Mouse (Mus musculus): ENCODE measurements around the gene Fam149a. TPM values are rescaled to one million over a fixed set of nuclear protein-coding genes. Genes with fewer than 3 reads are reported as not detected.
"Not testable (repeated sequence)": the region's sequence is repeated elsewhere in the genome, so short reads cannot be mapped to it uniquely, and the experiment has no call there.

Gene Fam149a
- polyA plus RNA-seq, 1 experiment, result 0.50 TPM

DNA sequence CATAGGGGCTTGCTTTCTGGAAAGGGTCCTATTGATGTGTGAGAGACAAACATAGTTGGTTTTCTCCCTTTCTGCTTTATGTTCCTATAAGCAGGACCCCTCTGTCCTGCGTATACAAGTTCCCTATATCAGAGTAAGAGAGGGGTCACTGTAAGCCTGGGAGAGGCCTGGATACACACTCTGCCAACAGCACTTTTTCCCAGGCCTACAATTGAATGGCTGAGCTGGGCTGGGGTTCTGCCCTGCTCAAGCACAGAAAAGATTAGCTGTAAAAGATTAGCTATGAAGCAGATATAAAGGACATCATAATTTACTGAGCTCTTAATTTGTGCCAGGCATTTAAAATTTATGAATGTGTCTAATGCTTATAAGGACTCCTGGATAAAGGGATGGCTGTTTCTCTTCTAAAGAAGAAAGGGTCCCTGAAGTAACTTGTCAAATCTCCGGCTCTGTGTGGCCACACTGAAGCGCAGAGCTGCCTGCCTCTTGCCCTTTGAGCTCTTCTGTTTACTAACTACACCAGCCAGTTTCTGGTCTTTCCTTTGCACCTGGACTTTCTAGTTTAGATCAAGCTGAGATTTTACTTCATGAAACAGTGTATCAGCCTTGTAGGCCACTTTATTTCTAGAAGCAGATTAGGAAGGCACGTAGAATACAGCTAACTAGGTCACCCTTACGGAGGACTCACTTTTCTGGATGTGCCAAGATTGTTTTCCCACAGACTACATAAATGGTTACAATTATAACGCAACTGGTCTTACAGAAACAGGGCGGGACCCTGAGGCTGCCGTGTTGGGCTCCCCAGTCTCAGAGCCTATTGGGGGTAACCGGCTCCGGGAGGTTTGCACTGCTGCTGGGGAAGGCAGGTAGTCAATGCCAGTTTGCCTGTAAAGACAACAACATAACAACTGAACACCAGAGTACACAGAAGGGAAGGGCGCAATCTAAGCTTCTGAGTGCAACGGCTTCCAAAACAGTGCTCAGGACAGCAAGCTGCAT, 40.2 kb downstream of the Fam149a start:
- Histone ChIP-seq H3K4me3 (ENCODE audit: insufficient read depth, low read length) (no peak overlapping the region), H3K27ac (ENCODE audit: insufficient read depth, low read depth, low read length) (no peak overlapping the region), H3K4me1 (ENCODE audit: control insufficient read depth, insufficient read depth, low read length) (no peaks in the 10 kb centered on the region)
- no peak for TF ChIP-seq POLR2A (IDR thresholded peaks at IDR 0.05; ENCODE audit: borderline replicate concordance, low read depth, low read length)
- no peak for TF ChIP-seq CTCF (IDR thresholded peaks at IDR 0.05; ENCODE audit: low read depth, low read length)

DNA sequence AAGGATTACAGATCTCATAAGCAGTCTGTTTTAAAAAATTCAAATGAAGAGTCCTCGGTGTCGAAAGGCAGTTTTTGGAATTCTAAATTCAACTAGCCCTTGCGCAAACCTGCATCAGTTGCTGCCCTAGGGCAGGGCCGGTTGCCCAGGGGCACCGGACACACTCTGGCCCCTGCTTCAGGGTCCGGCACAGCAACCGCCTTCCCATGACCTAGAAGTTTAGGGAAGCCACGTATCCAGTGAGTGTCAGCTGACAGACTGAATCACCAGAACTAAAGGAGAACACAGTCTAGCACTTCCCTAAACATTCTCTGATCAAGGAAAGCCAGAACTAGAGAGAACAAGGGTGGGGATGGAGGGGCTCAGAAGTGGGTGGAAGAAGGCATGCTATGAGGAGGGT, 48.6 kb downstream of the Fam149a start:
- H3K27ac ChIP-seq (ENCODE audit: insufficient read depth, low read depth, low read length), result peak overlapping the region; percentile 94
- TF ChIP-seq CTCF (IDR thresholded peaks at IDR 0.05; ENCODE audit: low read depth, low read length), result no peak
- TF ChIP-seq POLR2A (IDR thresholded peaks at IDR 0.05; ENCODE audit: borderline replicate concordance, low read depth, low read length), result no peak
- H3K4me1 ChIP-seq (ENCODE audit: control insufficient read depth, insufficient read depth, low read length), result peaks cover 15% of the 10 kb centered on the region
- peak overlapping the region; percentile 90 for H3K4me3 ChIP-seq (ENCODE audit: insufficient read depth, low read length)

DNA sequence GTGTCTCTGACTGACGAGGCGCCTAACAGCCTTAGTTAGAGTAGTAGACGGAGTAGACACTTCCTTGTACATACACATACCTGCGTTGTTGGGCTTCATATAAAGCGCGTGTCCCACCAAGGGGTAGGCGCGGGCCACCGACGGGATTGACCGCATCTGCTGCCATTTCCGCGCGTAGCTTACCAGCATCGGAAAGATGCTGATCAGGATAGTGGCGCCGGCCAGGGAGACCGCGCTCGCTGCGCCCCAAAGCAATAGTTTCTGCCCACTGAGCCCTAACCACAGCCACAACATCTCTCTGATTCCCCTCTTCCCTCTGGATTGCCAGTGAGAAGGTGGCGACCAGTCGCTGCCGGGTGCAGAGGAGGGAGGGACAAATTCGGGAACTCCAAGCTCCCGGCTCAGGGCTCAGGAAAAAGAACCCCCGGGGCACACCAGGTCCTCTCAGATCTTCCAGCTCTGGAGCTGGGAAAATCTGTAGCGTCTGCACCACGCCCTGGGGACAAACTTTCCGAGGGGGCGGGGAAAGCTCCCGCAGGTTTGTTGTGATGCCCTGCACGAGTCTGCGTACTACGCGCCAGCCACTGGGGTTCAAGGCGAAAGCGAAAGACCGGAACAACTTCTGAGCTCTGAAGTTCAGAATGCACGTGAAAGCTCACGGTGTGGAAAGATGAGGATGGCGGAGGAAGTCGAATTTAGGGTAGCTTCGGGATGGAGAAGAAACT, 49.2 kb downstream of the Fam149a start, which contains the start of gene Cyp4v3:
Gene Cyp4v3, minus strand, starts transcription at position 532 of the 725 bp plus-strand sequence.
- peak within 1 kb of the TSS; percentile 94 for H3K27ac ChIP-seq (ENCODE audit: insufficient read depth, low read depth, low read length)
- TF ChIP-seq POLR2A (IDR thresholded peaks at IDR 0.05; ENCODE audit: borderline replicate concordance, low read depth, low read length) (peak; percentile 54; the same call in 1 of the 2 replicates), CTCF (IDR thresholded peaks at IDR 0.05; ENCODE audit: low read depth, low read length) (no peak)

DNA sequence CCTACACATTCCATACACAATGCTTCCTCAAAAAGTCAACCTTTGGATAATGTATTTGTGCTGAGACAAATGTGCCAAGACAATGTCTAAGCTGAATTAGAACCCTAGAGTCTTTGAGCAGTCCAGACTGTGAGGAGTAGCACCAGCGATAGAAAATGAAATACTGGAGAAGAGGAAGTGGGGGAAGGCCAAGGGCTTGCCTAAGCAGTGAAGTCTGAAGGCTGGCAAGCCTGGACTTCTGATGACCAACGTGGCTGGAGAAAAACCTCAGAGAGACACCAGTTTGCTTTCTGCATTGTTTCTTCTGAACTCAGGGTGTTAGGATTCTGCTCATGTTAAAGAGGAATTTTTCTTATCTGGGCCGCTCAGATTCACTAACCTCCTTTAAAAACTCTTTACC, 51.2 kb downstream of the Fam149a start:
- H3K4me3 ChIP-seq (ENCODE audit: insufficient read depth, low read length), result peak overlapping the region; percentile 22
- H3K27ac ChIP-seq (ENCODE audit: insufficient read depth, low read depth, low read length), result peak overlapping the region; percentile 50
- peaks cover 15% of the 10 kb centered on the region for H3K4me1 ChIP-seq (ENCODE audit: control insufficient read depth, insufficient read depth, low read length)
- TF ChIP-seq CTCF (IDR thresholded peaks at IDR 0.05; ENCODE audit: low read depth, low read length), result no peak
- no peak for TF ChIP-seq POLR2A (IDR thresholded peaks at IDR 0.05; ENCODE audit: borderline replicate concordance, low read depth, low read length)

More for the DNA sequence above, 49.2 kb downstream of the Fam149a start, which contains the start of gene Cyp4v3:
- H3K4me1 ChIP-seq (ENCODE audit: control insufficient read depth, insufficient read depth, low read length), result peaks cover 15% of the 10 kb centered on the region
- peak within 1 kb of the TSS; percentile 90 for H3K4me3 ChIP-seq (ENCODE audit: insufficient read depth, low read length)

DNA sequence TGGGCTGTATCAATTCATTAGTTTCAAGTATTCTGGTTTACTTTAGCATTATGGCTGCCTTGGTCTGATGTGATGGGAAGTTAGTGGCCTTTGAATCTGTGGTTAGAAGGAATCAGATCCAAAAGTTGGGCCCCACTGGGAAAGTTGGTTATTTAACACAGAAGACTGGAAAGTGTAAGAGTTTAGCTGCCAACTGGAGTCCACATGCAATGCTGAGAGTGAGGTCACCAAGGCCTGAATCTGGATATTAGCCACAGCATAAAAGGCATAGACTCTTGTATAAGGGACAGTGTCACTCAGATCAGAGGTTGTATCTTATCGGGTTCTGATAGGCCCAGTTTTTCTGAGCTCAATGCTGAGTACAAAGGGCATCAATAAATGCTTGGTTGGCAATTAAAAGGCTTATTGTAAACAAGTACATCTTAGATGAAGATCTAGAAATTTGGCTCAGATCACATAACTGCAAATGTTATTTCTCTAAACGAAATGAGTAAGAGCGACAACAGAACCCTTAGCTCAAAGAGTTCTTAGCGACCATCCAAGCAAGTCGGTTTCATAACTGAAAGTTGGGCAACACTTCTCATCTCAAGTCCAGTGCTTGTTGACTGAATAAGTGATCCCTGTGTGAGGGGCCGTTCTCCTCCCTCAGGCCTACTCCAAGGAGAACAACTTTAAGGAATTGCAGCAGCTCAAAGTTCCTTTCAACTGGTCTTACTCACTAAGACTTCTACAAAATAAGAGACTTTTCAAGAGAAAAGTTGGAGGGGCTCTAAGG, 52.7 kb downstream of the Fam149a start:
- Histone ChIP-seq H3K4me3 (ENCODE audit: insufficient read depth, low read length) (no peak overlapping the region), H3K27ac (ENCODE audit: insufficient read depth, low read depth, low read length) (no peak overlapping the region), H3K4me1 (ENCODE audit: control insufficient read depth, insufficient read depth, low read length) (peaks cover 15% of the 10 kb centered on the region)
- TF ChIP-seq POLR2A (IDR thresholded peaks at IDR 0.05; ENCODE audit: borderline replicate concordance, low read depth, low read length) (no peak), CTCF (IDR thresholded peaks at IDR 0.05; ENCODE audit: low read depth, low read length) (no peak)

DNA sequence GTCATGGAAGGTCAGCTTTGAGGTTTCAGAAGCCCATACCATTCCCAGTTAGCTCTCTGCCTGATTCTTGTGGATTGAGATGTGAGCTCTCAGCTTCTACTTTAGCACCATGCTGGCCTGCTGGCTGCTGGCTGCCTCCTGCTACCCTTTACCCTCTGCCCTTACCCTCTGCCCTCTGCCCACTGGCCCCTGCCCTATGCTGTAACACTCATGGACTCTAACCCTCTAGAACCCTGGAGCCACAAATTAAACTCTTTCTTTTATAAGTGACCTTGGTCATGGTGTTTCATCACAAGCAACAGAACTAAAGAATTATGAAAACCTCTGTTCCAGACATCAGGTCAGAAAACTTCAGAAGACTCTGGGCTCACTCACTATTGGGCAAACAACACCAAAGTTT, 55.0 kb downstream of the Fam149a start:
- not testable (repeated sequence) for H3K4me1 ChIP-seq (ENCODE audit: control insufficient read depth, insufficient read depth, low read length); H3K4me3 ChIP-seq (ENCODE audit: insufficient read depth, low read length); H3K27ac ChIP-seq (ENCODE audit: insufficient read depth, low read depth, low read length)

DNA sequence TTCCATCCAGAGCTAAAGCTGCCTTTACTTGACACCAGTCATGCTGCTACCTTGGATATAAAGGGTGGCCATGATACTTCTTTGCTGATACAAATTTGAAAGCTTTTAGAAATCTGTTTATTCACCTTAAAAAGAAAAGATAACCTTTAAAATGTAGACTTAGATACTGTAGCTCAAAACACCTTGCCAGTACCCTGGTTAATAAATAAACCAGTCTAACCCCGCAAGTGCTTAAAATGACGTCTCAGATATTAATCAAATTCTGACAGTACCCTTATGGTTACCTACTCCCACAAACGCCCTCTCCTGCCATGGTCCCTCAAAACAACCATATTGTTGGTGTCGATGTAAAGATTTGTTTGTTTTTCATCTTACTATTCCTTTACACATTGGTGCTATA, 57.9 kb downstream of the Fam149a start:
- Histone ChIP-seq H3K4me3 (ENCODE audit: insufficient read depth, low read length) (no peak overlapping the region), H3K4me1 (ENCODE audit: control insufficient read depth, insufficient read depth, low read length) (peaks cover under 1% of the 10 kb centered on the region; the same call in 1 of the 2 replicates), H3K27ac (ENCODE audit: insufficient read depth, low read depth, low read length) (no peak overlapping the region)
- TF ChIP-seq POLR2A (IDR thresholded peaks at IDR 0.05; ENCODE audit: borderline replicate concordance, low read depth, low read length) (no peak), CTCF (IDR thresholded peaks at IDR 0.05; ENCODE audit: low read depth, low read length) (no peak)

DNA sequence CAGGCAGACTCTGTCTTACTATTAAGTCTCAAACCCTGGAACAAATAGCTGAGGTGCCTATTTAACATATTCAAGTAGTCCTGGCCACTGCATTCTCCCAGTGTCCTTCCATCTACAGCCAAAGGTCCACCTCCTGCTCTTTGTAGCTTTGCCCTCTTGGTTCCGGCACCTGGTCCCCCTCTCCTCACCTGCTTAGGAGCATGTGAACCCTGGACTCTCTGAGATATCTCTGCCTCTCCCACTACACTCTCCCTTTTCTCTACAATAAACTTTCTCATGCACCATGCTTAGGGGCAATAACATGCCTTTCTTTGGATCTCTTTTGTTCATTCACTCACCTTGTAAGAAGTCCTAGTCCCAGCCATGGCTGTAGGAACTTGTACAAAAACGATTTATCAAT, 60.7 kb downstream of the Fam149a start:
- no peaks in the 10 kb centered on the region for H3K4me1 ChIP-seq (ENCODE audit: control insufficient read depth, insufficient read depth, low read length)
- H3K4me3 ChIP-seq (ENCODE audit: insufficient read depth, low read length), result no peak overlapping the region
- TF ChIP-seq POLR2A (IDR thresholded peaks at IDR 0.05; ENCODE audit: borderline replicate concordance, low read depth, low read length), result no peak
- no peak for TF ChIP-seq CTCF (IDR thresholded peaks at IDR 0.05; ENCODE audit: low read depth, low read length)
- no peak overlapping the region for H3K27ac ChIP-seq (ENCODE audit: insufficient read depth, low read depth, low read length)

DNA sequence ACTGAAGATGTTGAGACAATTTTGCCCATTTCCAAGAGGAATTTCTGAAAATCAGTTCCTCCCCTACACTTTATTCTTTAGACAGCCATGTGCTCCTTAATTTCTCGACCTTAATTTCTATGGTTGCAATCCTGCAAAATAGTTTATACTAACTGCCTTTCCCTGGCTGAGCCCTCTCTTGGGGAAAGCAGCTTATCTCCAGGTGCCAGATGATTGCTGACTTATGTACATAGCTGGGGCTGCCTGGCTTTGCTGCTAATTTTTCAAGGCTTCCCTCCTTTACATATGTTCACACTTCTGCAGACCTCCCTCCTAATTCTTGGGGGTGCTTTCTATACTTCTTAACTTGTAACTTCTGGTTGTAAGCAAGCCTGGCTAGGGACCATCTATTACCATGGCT, 61.2 kb downstream of the Fam149a start:
- Histone ChIP-seq H3K4me1 (ENCODE audit: control insufficient read depth, insufficient read depth, low read length) (no peaks in the 10 kb centered on the region), H3K27ac (ENCODE audit: insufficient read depth, low read depth, low read length) (no peak overlapping the region), H3K4me3 (ENCODE audit: insufficient read depth, low read length) (no peak overlapping the region)
- TF ChIP-seq CTCF (IDR thresholded peaks at IDR 0.05; ENCODE audit: low read depth, low read length) (no peak), POLR2A (IDR thresholded peaks at IDR 0.05; ENCODE audit: borderline replicate concordance, low read depth, low read length) (no peak)

Data from bone marrow macrophage, adult 2 months (primary cell).